Mouse (Mus musculus) mature B cell (primary cell): ENCODE results near the gene Rp2.
"Not testable (repeated sequence)": the region's sequence is repeated elsewhere in the genome, so short reads cannot be mapped to it uniquely, and the experiment has no call there.

ENCODE experiments used
- in situ Hi-C: fragments of 300-500 bp; cut with MboI; formaldehyde crosslinking; loops from 2 replicates; pipeline ENCODE4 v1.14.3; 2019

The Rp2 gene

DNA sequence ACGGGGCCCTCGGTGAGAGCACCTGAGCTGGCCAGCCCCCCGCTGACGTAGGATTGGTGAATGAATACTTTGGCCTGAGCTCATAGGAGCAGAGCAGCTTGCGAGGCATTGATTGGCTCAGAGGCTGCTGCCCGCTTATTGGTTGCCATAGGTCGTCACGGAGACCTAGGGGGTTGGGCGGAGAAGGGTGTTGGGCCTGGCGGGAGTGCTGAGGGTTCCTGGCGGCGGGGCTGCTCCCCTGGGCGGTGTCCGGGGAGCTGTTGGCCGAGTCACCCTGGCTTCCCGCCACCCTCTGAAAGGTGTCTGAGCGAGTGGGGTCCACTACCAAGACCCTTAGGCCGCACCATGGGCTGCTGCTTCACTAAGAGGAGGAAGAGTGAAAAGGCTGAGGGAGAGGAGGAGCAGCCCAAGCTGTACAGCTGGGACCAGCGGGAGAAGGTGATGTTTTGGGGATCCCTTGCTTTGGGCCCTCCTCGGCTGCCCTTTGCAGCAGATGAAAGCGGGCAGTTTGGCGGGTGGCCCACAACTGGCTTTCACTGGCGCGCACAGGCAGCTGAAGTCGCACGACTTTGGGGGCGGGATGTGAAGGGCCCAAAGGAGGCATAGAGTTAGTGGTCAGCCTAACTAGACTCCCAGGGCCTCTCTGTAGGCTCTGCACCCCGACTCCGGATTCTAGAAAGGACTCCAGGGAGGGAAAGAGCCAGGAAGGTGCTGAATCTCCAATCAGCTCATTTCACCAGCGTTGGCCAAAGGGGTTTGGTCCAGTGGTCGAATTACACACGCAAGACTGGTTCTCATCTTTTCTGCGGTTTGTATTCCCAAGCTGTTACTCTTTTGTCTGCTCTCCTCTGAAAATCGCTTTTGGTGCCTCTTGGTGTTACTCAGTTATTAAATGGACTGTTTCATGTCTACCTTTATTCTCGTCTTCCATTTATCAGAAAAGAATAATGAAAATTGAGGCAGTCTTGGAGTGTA, at the start of gene Rp2:
Gene Rp2 (plus strand): TSS at position 91 of the 975 bp plus-strand sequence.
- in situ Hi-C loops = no loop called here

DNA sequence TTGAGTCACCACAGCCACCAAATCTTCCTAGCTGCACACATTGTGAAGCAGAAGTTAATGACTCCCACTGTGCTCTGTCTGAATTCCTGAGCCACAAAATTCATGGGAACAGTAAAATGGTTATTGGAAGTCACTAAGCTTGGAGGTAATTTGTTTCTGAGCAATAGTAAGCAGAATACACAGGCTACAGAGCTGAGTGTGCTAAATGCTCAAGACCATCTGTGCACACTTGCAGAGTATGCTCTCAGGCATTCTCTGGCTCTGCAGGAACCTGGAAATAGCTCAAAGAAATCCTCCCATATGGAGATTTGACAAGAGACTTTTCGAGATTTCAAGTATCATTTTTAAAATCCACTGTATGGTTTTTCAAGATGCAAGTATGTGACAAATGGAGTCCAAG, 31.5 kb upstream of the Rp2 start:
- in situ Hi-C loops = no loop called here

DNA sequence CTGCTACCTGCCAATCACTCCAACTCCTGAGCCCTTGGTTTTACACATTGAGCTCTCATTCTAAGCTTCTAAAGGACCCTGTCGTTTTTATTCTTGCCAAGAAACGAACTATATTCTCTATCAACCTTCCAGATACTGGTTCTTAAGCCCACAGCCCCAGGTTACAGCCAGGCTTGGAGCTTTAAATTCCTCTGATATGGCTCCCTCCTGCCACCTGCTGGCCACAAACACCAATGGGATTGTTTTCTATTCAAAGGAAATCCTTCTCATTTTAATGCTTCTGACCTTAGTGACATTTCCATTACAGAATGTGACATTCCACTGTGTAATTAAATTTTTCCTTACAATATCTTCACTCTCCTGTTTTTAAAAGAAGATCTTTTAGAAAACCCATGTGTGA, 28.6 kb upstream of the Rp2 start:
- in situ Hi-C loops = no loop called here

DNA sequence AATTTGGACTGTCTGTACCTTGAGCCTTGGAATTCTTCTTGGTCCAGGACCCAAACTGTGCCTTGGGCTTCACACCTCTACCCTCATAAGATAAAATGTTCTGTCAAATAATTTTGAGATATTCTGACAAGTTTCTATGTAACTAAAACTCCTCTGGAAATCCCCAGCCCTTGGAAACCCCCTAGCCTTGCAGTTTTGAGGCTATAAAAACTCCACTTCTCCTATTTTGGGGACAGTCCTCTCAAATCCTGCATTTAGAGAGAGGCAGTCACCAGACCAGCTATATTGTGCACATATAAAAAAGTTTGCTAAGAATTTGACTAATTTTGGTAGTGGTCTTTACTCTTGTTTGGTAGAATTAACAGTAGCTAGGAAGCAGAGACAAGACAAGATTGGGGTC, 19.3 kb upstream of the Rp2 start:
- in situ Hi-C loops = no loop called here

DNA sequence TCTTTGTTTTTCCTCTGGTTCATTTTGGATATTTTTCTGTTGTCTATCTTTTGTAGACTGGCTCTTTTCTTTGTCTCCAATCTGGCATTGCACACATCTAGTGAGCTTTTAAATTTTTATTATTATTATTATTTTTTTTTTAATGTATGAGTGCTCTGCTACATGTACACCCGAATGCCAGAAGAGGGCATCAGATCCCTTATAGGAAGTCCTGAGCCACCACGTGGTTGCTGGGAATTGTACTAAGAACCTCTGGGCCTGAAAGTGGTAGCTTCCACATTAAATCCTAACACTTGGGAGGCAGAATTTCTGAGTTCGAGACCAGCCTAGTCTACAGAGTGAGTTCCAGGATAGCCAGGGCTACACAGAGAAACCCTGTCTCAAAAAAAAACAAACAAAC, 17.9 kb upstream of the Rp2 start:
- in situ Hi-C loops = no loop called here

DNA sequence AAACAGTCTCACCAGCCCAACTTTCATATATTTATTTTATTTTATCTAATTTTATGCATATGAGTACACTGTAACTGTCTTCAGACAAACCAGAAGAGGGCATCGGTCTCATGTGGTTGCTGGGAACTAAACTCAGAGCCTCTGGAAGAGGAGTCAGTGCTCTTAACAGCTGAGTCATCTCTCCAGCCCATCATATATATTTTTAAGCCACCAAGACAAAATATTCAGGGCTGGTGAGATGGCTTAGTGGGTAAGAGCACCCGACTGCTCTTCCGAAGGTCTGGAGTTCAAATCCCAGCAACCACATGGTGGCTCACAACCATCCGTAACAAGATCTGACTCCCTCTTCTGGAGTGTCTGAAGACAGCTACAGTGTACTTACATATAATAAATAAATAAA, 14.0 kb upstream of the Rp2 start:
- in situ Hi-C loops = not testable (repeated sequence)

DNA sequence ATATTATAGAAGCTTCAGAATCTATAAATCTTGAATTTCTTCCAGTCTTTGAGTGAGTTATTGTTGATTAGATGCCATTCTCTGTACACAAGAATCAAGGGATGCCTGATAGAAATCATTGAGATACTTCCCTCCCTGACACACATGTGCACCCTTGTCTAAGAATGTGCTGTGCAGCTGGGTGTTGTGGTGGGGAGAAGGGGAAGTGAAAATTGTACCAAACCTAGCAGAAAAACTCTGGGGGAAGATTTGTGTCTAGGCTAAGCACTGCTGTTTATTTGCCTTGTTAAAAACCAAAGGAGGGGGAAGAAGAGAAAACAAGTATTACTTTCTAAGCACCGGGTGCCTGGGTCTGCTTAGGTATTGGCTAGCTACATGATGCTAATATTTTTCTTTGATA, 9.0 kb upstream of the Rp2 start:
- in situ Hi-C loops = no loop called here

DNA sequence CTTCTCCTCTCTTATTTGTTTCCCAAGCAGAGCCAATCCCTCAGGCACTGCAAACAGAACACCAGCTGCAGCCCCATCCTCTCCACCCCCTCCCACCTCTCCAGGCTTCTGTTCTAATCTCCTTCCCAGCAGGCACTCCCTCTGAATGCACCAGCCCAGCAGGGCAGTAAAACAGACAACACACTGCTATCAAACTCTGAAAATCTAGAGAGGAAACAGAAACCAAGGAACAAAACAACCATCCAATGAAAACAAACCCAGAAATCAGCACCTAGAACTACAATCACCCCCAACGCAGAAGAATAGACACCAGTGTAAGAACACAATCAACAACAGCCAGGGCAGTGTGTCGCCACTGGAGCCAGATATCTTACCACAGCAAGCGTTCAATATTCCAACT, 8.0 kb upstream of the Rp2 start:
- in situ Hi-C loops = no loop called here

DNA sequence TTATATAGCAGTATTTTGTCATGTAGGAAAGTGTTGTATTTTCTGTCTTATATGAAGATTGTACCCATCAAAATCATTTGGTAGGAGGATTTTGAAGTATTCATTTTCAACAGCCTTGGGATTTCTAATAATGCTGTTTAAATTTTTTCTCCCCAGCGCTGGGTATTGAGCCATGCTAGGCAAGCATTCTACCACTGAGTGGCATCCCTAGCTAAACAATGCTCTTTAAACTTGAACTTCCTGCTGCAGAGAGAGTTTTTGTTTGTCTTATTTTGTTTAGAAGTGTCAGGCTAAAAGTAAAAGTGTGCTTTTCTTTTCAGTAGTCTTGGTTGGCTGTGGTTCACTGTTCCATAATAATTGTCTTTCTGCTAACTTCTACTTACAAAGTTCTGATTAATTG, 1.8 kb downstream of the Rp2 start:
- in situ Hi-C loops = no loop called here

DNA sequence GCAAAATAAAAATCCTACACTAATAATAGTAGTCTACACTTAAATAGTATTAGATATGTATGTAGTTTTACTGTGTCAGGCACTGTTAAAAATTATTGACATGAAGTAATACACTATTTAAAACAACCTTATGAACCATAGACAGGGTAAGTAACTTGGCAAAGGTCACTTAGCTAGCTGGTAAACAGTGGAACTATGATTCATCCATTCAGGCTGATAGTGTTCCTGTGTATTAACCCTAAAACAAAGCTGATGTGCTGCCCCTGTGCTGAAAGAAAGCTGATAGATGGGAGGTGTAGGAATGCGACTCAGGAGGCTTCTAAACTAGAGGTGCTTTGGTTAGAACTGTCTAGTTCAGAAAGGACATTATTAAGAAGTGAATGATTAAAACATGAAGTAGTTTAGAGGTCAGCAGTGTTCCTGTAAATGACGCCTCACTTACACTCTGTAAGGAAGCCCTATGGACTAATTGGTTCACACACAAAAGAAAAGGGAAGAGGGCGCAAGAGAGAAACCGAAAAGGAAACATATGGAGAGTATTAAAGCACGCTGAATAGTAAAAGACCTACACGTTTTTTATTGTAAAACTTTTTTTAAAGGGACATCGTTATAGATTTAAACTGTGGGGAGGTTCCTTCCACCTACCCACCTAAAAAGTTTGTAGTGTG, 15.2 kb downstream of the Rp2 start:
- in situ Hi-C loops = no loop called here

DNA sequence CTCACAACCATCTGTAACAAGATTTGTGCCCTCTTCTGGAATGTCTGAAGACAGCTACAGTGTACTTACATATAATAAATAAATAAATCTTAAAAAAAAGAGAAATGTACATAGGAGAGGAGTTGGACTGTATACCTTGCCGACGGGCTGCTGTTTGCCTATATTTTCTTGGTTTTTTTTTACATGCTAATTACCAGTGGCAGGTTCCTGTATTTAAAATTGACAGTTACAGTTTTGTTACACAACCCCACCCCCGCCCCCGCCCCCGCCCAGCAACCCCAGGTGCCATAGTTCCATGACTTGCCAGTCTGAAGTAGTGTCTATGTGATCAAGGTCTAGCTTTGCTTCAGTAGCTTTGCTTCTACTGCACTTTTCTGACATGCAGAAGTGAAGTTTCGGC, 18.0 kb downstream of the Rp2 start:
- in situ Hi-C loops = no loop called here

DNA sequence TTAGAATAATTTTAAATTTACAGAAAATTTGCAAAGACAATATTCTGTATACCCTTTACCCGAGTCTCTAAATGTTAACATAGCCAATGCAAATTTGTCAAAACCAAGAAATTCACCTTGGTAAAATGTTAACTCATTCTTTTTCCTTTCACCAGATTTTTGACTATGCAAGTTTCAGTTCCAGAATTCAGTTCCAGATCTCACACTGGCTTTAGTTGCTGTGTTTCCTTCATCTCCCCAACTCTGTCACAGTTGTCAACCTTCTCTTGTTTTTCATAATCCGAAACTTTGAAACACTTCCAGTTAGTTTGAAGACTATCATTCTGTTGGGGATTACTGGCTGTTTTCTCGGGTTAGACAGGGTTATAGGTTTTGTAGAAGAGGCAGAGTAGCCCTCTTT, 22.7 kb downstream of the Rp2 start:
- in situ Hi-C loops = no loop called here

DNA sequence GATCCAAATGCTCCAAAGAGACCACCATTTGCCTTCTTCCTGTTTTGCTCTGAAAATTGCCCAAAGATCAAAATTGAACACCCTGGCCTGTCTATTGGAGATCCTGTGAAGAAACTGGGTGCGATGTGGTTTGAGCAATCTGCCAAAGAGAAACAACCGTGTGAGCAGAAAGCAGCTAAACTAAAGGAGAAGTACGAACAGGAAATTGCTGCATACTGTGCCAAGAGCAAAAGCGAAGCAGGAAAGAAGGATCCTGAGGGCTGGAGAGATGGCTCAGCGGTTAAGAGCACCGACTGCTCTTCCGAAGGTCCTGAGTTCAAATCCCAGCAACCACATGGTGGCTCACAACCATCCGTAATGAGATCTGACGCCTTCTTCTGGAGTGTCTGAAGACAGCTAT, 27.7 kb downstream of the Rp2 start:
- in situ Hi-C loops = not testable (repeated sequence)

DNA sequence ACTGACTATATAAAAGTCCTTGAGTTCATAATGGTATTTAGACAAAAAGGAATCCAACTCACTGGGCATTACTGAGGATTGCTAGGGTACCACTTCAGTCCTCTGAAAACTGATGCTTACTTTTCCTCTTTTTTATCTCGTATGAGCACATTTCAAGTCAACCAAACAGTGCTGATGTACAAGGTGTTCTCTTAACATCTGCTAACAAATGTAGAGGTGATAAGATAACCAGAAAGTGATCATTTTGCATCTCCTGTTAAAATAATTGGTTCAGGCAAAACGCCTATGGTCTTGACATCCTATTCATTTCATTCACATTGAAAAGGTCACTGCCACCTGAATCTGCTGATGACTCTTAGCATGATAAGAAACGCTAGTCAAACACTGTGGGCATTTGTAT, 28.7 kb downstream of the Rp2 start:
- in situ Hi-C loops = no loop called here

DNA sequence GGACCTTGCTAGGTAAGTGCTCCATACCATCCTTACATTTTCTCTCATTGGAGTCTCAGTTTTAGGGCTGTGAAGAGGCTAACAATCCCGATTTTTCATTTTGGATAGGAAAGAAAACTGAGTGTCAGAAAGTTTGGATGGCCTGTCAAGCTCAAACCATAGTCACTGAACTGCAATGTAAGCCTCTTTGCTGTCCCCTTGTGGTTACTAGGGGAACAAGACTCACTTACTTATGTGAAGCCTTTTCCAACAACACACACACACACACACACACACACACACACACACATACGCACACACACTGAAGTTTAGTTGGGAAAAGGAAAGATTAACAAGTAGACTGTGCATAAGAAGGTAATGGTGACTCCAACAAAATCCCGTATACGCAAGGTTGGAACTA, 39.8 kb downstream of the Rp2 start:
- in situ Hi-C loops = no loop called here

DNA sequence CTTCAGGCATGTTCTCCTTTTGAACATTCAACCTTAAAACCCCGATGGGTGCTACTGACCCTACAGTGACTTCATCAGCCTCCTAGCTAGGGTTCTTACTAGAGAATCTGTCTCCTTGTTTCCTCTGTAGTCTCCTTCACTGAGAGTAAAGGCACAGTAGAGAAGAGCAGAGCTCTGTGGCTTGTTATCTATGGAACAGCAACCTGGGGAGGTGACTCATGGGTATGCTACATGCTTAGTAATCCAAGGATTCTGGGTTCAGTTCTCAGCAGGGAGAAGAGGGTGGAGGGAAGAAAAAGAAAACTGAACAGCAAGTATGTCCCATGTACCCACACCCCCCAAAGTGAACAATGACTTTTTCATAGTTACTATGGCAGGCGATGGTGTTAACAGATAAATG, 42.6 kb downstream of the Rp2 start:
- in situ Hi-C loops = no loop called here

DNA sequence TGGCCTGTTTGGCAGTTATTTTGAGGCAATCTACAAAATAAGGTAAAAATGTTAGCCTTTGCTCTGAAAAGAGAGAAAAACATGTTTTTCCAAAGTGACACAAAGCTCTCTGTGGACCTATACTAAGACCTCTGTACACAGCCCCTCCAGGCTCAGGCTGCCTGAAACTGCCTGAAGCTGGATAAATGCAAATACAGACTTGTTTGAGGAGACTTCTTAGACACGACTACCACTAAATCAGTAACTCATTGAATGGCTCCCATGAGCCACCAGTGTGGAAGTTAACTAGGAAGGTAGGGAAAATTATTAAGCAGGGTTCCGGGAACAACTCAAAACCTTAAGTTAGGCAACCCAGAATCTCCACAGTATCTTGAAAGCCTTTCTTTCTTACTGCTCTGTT, 43.4 kb downstream of the Rp2 start:
- in situ Hi-C loops = no loop called here

DNA sequence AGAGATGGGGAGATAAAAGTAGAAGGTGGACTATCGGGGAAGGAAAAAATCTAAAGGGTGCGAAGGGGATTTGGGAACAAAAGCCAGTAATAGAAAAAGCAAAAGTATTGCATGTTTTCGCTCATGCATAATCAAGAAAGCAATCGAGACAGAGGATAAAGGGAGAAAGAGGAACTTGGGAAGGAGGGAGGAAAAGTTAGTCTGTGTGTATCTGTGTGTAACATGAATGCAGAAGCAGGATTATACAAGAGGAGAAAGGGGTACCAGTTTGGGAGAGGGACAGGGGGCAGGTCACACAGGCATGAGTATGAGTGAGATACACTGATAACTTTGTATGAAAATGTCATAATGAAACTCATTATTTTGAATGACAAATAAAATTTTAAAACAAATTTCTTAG, 47.1 kb downstream of the Rp2 start:
- in situ Hi-C loops = no loop called here

DNA sequence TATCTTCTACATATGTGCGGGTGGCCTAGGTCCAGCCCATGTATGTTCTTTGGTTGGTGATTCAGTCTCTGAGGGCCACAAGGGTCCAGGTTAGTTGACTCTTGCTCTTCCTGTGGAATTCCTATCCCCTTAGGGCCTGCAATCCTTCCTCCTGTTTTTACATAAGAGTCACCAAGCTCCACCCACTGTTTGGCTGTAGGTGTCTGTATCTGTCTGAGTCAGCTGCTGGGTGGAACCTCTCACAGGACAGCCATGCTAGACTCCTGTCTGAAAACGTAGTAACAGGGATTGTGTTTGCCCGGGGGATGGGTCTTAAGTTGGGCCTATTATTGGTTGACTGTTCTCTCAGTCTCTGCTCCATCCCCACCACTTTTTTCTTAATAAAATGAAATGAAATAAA, 47.9 kb downstream of the Rp2 start:
- in situ Hi-C loops = no loop called here

DNA sequence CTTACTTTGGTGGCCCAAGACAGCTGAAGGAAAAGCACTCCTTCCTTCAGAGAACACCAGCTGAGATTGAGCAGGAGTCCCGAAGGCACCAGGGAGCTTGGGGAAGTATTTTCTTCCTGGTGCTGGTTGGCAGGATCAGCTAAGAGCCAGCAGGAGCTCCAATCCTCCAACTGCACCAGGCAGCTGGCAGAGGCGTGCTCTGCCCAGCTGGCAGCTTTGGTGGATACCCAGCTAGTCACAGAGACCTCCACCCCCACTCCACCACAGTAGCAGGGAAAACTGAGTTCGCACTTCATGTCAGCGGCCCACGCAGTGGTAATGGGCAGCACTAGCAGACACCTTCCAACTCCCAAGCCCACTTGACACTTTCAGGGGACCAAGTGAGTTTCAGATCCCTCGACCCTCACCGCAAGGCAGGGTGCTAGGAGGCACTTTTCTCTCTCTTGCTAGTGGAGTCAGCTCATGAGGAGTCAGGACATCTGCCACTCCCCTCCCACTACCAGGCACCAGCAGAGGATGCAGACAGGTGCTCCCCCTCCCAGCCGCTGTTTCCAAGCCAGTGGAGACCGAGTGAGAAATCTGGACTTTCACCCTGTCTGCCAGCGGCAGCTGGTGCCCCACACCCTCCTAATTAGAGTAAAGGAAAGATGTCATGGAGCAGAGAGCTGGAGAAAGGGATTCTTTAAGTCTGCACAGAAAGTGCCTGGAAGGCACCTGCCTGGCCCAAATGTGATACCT, 50.8 kb downstream of the Rp2 start:
- in situ Hi-C loops = no loop called here

DNA sequence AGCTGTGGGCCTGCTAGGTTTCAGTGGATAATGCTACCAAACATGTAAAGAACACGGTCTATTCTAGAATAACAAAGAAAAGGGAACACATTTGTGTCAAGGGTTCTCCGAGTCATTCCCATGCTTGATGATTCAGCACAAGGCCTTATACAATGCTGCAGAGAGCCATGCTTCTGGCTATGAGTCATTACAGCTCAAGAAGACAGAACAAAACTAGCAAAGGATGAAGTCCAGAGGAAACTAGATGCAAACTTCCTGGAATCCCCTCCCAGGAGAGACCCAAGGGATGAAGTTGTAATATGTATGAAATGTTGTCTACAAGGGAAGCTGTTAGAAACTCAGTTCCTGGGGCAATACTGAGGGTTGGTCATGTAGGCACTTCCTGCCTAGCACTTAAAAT, 54.2 kb downstream of the Rp2 start:
- in situ Hi-C loops = no loop called here

DNA sequence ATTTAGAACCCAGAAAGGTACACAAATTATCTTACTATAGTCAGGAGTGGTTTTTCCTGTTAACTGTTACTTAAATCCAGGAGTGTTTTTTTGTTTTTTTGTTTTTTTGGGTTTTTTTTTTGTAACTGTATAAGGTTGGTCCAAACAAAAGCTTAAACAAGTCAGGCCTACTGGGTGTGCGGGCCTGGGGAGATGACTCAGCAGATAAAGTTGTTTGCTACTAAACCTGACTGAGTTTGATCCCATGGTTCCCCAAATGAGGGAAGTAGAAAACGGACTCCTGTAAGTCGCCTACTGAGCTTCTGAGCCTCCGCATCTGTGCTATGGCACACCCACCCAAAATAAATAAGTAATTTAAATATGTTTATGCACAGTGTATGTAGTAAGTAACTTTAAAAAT, 55.3 kb downstream of the Rp2 start:
- in situ Hi-C loops = no loop called here
